Mouse (Mus musculus) right cerebral cortex, postnatal 4 days (tissue): ENCODE results near the gene Hipk2.

Experiments
- DNase-seq: peaks from one replicate; pipeline ENCODE4 v3.0.0-alpha.2; 2022

Hipk2 gene

DNA sequence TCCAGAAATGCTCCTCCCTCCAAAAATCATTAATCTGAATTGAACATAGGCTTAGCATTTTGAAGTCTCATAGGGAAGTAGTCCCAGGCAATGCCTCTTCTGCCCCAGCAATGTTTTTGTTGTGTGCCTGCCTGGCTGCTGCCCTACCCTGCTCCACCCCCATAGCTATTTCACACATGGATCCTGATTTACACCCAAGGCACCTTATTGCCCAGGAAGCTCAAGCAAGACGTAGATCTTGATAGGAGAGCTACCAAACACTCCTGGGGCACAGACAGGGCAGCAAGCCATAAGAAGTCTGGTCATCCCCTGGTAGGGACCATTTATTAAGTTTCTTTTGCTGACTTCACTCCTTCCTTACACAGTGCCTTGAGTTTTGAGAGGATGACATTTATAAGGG lies 88.8 kb downstream of the Hipk2 start:
- DNase-seq, result no peak

DNA sequence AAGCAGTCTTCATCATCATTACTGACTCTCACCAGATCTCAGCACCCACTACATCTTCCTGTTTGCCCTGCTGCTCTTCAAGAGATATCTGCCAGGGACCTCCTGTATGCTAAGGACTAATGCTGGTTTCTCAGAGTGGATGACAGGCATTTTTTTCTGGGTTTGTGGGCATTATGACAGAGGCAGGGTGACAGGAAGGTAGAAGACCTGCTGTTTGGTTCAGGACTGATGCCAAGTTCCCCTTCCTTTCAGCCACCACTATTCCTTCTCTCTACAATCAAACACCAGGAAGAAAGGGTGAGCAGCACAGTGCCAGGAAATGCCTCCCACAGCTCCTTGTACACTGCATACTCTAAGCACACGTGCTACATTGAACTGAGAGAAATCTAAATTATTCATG lies 90.2 kb downstream of the Hipk2 start:
- no peak for DNase-seq

DNA sequence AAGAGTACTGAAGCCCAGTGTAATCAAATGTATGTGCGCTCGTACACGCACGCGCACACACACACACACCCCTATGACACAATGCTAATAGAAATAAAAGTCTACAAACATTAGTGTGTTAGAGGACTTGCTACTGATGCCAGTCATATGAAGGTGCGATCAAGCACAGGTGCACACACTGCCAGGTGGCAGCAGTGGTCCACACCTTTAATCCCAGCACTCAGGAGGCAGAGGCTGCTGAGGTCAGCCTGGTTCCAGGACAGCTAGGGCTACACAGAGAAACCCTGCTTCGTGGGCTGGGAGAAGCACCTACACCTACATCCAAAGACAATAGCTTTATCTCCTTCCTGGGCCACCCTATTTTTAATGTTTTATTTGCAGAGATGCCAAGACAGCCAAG lies 96.6 kb downstream of the Hipk2 start:
- no peak for DNase-seq

DNA sequence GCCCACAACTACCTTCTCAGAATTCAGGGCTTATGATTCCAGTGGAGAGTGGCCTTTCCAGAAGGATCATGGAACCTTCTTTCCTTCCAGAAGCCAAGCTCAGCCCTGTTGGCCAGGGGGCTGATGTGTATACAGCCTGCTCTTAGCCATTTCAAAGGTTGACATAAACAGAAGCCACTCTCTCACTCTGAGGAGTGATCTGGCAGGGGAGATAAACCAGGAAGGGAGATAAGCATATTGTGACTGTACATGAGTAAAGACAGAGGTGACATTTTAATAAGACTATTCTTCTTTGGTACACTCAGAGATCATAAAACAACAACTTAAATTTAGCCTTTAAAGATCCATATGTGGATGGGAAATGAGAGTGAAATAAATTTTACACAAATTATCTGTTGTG lies 97.1 kb downstream of the Hipk2 start:
- no peak for DNase-seq

DNA sequence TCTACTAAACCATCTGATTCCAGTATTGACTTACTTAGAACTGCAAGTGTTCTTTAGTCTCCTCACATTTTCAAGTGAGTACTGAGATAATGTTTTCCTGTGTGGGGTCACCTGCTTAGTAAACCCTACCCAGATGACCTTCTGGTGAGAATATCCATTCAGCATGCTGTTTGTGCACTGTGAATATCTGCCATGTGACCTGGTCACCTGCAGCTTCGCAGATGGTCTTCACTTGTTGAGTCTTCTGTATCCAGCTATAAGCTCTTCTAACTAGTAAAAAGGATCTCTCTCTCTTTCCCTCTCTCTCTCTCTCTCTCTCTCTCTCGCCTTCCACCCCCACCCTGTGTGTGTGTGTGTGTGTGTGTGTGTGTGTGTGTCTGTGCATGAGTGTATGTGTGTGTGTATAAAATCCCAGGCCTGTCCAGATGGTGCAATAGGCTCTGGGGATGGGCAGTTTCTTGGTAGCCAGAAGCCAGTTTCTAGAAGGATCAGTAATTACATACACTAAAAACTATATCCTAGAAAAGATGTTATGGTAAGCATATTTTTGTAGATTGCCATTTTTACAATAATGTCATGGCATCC lies 99.9 kb downstream of the Hipk2 start:
- DNase-seq, result no peak

DNA sequence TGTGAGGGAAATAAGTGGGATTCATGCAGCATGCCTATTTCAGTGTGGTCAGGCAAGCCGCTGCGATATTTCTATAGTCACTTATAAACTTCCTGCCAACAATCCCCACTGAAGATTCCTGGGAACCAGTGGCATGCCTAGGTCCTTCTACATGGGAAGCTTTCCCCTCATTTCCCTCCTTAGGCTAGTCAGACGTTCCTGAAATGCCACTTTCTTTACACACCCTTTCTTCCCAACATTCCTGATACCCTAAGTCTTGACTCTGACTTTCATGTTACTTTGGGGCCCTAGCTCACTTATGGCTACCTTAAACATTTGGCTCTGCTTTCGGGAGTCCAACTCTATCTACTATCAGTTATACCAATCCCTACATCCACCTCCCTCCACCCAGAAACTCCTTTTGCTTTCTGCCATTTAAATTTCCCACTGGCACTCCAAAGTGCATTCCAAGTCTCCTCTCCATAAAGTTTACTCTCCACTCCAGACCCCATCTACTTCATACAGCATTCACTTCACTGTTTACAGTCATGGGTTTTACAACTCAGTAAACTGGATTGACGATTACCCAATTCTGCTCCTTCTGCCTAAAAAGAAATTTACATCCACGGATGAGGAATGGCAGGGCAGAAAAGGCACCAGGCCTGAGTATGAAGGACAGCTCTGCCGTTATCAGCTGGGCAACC lies 103.0 kb downstream of the Hipk2 start:
- no peak for DNase-seq

DNA sequence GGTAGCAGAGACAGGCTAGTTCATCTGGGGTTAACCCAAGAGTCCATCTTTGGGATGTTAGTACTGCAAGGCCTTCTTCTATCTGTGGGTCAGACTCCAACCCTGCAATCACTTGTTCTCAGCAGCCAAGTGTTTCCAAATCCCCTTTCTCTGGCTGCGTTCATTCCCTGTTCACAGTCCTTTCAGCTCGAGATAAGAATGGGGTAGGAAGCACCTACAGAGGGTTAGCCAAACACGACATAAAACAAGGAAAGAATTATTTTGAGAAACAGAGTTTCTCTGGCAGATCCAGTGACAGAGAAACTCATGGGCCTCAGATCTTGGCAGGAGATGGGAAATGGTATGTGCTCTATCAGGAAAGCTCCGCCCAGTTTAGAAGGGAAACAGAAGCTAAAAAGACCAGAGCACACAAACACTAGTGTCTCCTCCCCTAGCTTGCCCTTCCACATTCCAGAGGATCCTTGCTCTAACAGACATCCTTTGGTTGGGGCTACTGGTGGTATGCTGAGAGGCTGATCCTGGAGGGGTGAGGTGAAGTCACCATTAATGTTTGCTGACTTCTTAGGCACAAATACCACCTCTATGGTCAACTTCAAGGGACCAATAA lies 104.8 kb downstream of the Hipk2 start:
- DNase-seq, result no peak

DNA sequence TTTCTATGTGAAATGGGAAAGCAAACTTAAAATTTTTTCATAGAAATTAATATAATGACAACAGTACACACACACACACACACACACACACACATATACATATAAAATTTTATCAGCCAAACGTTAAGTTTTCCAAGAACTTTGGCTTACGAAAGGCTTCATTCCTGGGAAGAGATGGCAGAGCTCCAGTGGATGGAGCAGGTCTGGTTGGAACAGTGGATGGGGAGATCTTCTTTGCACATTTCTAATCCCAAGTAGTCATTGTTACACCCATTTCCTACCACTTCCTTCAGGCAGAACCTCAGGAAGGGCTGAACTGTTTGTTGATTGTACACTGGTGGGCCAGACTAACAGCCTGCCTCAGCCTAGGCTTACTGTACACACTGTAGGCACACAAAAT lies 106.3 kb downstream of the Hipk2 start:
- no peak for DNase-seq

DNA sequence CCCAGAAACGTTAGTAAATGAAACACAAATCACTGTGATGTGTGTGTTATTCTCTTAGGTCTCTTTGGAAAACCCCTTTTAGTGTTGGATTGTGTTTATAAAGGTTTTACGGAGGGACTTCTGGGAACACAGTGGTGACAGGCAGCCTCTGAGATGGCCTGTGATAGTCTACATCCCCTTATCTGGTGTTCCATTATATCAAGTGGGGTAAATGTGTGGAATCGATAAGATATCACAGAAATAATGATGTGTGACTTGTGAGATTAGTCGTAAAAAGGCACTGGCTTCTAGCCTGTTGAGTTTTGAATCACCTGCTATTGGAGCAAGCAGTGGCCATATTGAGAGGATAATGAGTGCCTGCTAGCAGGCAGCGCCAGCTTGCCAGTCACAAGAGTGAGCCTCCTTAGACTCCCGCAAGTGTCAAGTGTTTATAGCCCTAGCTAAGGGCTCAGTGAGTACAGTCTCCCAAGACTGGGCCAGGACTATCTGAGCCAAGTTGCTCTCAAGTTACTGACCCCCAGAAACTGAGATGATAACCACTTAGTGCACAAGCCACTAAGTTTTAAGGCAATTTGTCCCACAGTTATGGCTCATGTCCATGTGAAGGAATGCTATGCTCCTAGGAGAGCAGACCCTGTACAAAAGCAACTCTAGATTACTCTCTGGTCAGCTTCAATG lies 113.2 kb downstream of the Hipk2 start:
- DNase-seq, result no peak

DNA sequence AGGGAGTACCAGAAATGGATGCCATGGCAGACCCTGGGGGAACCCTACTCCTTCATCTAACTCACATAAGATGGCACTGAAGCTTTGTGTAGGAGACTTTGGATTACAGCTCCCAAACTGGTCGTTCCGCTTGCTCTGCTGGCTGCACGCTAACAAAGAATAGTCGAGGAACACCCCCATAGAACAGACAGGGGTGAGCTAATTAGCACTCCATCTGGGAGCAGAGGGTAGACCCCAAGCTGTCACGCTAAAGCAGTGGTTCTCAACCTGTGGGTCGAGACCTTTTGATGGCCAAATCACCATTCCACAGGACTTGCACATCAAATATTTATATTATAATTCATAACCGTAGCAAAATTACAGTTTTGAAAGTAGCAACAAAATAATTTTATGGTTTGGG lies 114.0 kb downstream of the Hipk2 start:
- DNase-seq, result no peak

DNA sequence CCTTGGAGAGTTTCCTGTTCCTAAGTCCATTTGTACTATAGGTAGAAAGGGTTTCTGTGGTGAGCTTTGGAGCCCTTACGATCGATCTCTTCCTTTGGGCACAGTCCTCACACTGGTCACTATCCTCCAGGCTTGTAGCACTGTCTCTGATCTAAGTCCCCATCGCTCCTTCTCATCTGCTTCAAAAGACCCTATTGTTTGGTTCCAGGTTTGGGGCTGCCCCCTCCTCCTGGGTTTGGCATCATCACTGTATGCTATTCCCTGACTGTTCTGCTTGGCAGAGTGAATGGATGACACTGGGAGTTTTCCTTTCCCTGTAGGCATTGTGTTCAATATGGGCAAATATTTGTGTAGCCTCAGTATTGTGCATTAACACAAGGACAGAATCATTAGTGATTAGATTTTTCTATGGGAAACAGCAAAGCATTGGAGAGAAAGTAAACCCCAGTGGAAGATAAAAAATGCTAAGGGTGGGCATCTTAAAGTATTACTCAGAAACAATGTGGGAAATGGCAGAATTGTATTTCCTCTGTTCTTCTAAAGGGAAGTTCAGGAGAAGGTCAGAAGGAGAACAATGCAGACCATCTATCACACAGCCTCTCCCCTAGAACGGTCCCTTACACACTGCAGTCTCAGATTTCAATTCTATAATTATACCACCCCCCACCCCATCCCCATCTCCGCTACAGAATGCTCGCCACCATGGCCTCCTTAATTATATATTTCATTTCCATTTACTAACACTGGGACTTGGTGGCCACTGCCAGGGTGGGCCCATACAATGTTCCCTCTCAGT lies 114.9 kb downstream of the Hipk2 start:
- no peak for DNase-seq

DNA sequence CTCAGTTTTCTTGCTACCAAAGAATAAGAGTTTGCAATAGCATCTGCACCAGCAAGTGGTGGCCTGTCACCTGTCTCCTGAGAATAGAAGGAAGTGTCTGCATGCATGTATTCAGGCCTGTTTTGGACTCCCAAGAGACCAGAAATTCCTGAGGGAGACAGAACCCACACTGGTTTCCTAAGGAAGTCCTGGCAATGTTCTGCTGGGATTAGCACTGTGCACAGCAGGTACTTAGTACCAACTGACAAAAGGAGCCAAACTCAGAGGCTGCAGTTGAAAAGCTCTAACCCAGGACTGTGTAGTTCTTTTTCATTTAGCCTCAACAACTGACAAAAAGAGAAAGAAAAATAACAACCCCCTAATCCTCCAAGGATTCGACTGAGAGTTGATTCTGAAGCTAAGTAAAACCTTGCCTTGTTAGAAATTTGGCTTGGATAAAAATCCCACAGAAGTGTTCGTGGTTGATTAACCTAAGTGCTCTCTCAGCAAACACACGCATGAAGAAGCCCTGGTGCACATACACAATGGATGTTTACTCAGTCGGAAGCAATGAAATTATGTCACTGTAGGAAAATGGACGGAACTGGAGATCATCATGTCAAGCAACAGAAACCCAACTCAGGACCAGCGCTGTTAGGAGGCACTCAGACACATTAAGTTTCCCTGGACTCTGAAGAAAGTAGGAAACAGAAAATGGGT lies 115.9 kb downstream of the Hipk2 start:
- no peak for DNase-seq

DNA sequence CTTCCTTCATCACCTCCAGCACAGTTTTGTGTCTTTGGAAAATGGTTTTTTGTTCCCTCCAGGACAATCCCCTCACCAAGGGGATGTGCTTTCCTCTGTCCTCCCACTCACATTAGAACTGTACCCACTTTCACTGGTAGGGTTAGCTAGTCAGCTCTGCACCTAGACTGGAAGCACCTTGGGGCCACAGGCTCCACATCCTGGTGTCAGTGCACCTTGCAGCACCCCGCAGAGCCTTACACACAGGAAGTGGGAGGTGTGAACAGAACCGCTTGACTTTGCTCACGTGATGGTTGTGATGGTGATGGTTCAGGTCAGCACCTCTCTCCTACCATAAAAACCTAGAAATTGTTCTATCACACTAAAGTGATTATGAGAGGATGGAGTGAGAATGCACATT lies 116.8 kb downstream of the Hipk2 start:
- DNase-seq, result no peak

DNA sequence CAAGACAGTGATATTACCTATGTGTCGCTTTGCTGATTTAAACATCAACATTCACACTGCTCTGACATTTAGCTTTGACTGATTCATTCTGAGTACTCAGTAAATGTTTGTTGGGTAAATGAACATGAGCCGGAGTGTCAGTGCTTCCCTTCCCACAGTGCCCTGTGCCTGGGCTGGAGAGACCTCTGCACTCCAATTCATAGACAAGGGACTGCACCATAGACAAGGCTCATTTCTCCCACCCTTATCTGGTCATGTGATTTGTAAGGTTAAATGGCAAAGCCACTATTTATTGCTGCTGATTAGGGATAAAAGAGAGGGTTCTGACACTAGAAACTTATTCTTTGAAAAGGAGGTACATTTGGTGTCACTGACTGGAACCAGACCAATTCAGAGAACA lies 118.4 kb downstream of the Hipk2 start:
- DNase-seq, result no peak

DNA sequence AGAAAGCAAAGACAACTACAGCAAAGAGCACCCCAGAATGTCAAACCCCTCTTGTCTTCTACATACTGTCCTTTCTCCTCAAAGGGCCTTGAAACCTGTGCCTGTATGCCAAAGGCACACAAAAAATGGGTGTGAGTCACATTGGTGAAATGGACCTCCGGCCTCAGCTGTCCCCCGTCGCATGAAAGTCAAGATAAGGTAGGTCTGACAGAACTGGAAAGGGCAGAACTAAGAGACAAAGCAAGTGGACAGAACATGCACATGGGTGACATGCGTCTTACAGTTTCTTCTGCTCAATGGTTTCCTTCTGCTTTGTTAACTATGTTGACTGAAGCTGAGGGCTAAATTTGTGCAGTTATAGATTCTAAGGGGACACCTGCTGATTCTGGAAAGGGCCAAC lies 119.0 kb downstream of the Hipk2 start:
- DNase-seq, result no peak

DNA sequence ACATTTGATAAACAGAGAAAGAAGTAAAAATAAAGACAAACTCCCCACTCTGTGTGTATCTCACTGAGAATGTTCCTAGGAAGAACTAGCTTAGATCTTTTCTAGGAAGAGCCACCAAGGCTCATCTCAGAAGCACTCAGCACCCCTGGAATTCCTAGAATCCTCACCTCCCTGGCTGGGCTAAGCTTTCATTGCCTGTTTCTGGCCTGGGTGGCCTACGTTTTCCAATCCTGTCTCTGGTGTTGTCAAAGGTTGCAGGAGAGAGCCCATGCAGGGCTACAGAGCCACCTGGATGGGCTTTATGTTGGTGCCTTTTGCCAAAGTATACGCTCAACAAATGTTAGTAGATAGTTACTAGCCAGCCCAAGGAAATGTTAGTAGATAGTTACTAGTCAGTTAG lies 120.0 kb downstream of the Hipk2 start:
- no peak for DNase-seq

DNA sequence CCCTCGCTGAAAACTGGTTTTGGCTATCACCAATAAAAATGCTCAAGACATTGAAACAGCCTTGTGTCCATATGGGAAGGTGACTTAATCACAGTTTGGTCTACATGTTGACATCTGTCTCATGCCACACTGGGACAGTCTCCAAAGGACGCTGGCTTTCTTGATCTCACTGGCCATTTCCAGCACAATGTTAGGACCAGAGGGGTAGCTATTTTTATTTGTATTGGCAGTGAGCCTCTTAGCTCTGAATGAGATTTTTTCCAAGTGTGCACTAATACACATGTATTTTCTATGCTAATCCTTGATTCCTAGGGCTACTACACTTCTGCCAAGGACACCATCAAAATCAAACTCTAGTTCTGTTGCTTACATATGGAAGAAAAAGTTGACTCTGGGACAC lies 120.8 kb downstream of the Hipk2 start:
- no peak for DNase-seq

DNA sequence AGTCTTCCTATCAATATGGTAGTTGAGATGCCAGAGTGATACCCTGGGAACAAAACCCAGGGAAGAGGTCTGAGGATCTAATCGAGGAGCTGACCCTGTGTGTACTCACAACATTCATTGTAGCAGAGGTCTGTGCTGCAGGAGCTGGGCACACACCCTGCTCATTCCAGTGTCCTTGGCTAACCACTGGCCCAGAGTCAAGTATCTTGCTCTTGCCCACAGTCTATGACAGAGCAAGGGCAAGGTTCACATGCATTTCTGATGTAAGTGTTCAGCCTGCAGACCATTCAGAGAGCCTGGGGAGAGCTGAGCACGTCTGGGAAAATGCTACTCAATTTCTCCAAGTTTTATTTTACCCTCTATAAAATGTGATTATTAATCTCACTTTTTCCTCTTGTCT lies 122.2 kb downstream of the Hipk2 start:
- DNase-seq, result no peak

DNA sequence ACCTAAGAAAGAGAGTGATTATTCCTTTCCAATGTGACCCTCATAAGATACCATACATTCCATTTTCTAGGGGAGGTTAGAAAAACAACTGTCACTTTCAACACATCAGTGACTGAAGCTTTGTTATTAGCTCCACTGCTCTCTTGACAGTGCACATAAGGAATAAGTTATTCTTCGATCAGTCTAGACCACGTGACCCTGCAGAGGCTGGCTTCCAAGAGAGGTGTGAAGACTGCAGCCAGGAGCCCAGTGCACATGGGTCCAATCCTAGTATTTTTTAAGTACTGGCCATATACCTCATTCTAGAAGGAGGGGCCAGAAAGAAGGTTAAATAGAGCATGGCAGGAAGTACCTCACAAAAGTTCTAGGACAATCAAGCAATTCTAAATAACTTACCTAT lies 122.9 kb downstream of the Hipk2 start:
- no peak for DNase-seq

DNA sequence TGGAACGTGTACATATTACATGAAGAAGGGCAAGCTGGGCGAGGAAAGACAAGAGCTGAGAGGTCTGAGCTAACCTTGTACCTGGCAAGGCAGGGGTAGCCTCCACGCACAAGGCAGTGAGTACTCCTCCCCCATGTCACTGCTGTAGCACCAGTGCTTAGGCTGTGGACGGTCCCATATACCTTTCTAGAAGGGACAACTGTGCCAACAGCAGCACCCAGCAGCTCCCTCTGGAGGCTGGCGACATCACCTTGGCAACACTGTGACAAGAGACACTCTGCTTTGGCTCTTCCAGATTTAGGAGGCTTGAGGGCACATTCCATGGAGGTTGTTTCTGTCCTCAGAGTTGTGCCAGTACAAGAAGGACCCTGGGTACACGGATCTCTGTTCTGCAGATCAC lies 123.5 kb downstream of the Hipk2 start:
- DNase-seq, result peak; percentile 5

DNA sequence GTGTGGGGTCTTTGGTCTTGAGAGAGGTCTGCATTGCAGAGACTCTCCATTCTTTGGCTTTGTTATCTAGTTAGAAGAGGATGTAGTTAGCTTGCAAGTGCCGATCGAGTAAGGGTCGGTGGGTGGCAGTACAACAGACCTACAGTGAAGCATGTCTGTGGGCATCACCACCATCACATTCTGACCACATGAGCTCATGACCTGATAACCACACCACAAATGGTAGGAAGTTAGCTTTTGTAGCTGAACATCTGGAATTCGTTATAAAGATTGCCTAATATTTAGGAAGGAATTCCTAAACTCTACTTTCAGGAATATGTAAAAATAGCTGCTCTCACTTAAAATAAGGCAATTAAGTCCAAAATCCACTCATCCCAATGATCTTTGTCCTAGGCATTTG lies 127.9 kb downstream of the Hipk2 start:
- no peak for DNase-seq

DNA sequence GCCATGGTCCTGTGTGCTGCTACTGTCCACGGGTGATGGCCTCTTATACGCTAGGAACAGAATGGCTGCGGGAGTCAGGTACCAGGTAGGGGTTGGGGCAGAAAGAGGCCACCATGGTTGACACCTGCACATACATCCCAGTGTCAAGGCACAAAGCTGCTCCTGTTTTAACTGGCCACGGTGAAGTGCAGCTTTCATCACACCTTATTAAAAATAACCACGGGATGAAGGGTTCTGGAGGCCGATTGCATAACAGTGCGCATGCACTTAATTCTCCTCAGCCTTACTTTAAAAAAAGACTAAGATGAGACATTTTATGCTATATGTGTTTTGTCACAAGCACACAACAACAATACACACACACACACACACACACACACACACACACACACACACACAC lies 132.6 kb downstream of the Hipk2 start:
- DNase-seq, result no peak

DNA sequence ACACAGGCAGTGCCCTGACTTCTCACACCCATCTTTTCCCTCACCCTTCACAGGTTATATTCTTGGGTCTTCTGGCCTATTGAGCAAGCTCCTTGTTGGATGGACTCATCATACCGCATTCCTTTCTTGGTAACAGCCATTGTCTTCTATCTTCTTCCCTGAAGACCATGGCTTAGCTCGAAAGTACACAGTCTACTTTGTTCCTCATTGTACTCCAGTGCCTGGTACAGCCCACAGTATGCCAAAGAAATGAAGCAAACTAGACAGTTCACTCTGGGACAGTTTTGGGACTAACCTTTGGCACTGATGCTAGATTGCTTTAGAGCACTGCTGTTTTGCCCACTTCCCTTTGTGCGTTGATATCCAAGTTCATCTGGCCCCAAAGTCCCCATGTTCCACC lies 133.5 kb downstream of the Hipk2 start:
- no peak for DNase-seq
